Mouse (Mus musculus): ENCODE measurements at regions not wholly inside any gene's neighbourhood (a gene's known extent, or its start where the extent isn't known, plus 50 kb on each side); places are given as distances from the start of the nearest gene placed in this dataset.
A peak's percentile ranks its signal among the peaks of the same experiment; 100 is the strongest.

DNA sequence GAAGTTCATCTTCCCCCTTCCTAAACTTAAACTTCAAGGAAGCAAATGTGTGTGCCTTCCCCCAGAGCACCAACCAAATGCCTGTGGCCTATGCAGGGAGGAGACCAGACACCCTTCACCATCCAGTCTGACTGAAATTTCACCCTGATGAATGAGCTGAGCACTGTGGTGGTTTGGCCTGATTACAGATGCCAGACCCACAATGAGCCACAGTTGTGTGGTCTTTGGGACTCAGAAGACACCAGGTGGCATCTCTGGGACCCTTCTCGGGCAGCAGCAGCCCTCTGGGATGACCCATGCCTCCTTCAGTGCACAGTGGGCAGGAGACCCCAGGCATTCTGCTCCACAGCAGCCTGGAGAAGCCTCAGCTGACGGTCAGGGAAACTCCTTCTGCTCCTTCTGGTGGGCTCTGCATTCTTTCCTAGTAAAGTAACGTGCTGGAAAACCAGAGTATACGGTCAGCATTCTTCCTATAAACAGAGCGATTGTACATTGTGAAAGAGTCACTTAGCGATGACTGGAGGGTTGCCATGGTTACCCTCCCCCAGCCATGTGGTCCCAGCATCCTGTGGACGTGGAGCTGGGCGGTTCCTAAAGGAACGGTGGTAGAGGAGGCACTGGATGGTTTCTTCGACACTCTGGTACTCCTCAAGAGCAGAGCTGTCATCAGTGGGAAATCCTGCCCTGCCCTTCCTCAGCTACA, 50.3 kb upstream of the Col5a1 start:
- WGBS: 17% methylated on average over 10 of the region's 10 CpGs
- Histone ChIP-seq H3K9ac (replicated peaks; ENCODE audit: low read depth, low read length) (peak overlapping the region; percentile 14; the same call in 1 of the 2 replicates), H3K4me1 (ENCODE audit: control insufficient read depth, insufficient read depth, low read length) (peaks cover 17% of the 10 kb centered on the region), H3K4me2 (replicated peaks; ENCODE audit: low read depth, low read length) (0 out of 2 replicates have a peak overlapping the region, but pooled peaks have one; percentile 0), H3K27me3 (ENCODE audit: control insufficient read depth, insufficient read depth, low read length) (no peaks in the 10 kb centered on the region), H3K27ac (ENCODE audit: low read length) (peak overlapping the region; percentile 96), H3K36me3 (ENCODE audit: control insufficient read depth, insufficient read depth, low read length) (no peaks in the 10 kb centered on the region), H3K4me3 (ENCODE audit: low read depth, low read length) (no peak overlapping the region), H3K9me3 (ENCODE audit: control insufficient read depth, low read depth, low read length) (no peaks in the 10 kb centered on the region)
- peak; percentile 92 for ATAC-seq (ENCODE audit: insufficient number of reproducible peaks, insufficient read depth, low FRiP score, low read depth)

All from stomach, embryonic 14.5 days (tissue).